In genomic region chr6:31141486-31141885, GRCm38 (mm10) we compare ENCODE assay signal across 19 mouse cellular contexts.
DNase-seq lines count a peak whose midpoint lies in the region; ATAC-seq and TF ChIP-seq lines count a peak whose summit lies in the region.
"Had no signal": no experiment of that assay in that cellular context is flagged by ENCODE, and none has a peak within 500 bp of the region (broad histone marks: within the 10 kb centered on the region; RNA-seq: fewer than 3 reads in every experiment).

No protein-coding gene starts in this region.

- TF ChIP-seq CTCF in gastrocnemius, adult 2 months (IDR thresholded peaks at IDR 0.05): no peak
- no peak for TF ChIP-seq CTCF in lung, adult 2 months (IDR thresholded peaks at IDR 0.05; ENCODE audit: insufficient read depth, low read length)

- no peaks in the 10 kb centered on the region for H3K9me3 ChIP-seq in midbrain, embryonic 11.5 days (ENCODE audit: control insufficient read depth, low read length)
- H3K9me3 ChIP-seq: forebrain, embryonic 13.5 days; hindbrain, embryonic 15.5 days; limb, embryonic 13.5 days had no signal

- 38% methylated on average over 6 of the region's 6 CpGs for WGBS in lung, adult 2 months
- 87% methylated on average over 6 of the region's 6 CpGs for WGBS in midbrain, embryonic 11.5 days

- peaks cover 19% of the 10 kb centered on the region for H3K4me1 ChIP-seq in lung, adult 2 months (ENCODE audit: control insufficient read depth, insufficient read depth, low read length)
- H3K4me1 ChIP-seq in midbrain, embryonic 11.5 days (ENCODE audit: control insufficient read depth, insufficient read depth, low read length): no peaks in the 10 kb centered on the region
- H3K4me1 ChIP-seq: hindbrain, embryonic 15.5 days had no signal

- no peak overlapping the region for H3K4me2 ChIP-seq in midbrain, embryonic 11.5 days
- H3K4me2 ChIP-seq: forebrain, embryonic 13.5 days; hindbrain, embryonic 15.5 days; limb, embryonic 13.5 days had no signal

- DNase-seq in gastrocnemius, adult 2 months: peak; percentile 68
- no peak for DNase-seq in gastrocnemius, postnatal 10 days
- DNase-seq in kidney, adult 9 months: peak; percentile 50
- DNase-seq in kidney, postnatal 14 days: no peak
- DNase-seq in lung, postnatal 14 days: peak; percentile 17
- DNase-seq in lung, adult 2 months: no peak
- peak; percentile 50 for DNase-seq in lung, postnatal 36 days
- DNase-seq in midbrain, embryonic 11.5 days (ENCODE audit: low spot score, missing footprints): no peak
- DNase-seq: adrenal gland, adult 8-10 months; cerebellum, adult 9-10 months; midbrain, embryonic 14.5 days; thymus, postnatal 4 days had no signal

- no peak for TF ChIP-seq POLR2A in lung, adult 2 months (IDR thresholded peaks at IDR 0.05; ENCODE audit: borderline replicate concordance, extremely low read depth, low read depth, low read length)

- H3K27ac ChIP-seq in gastrocnemius, adult 2 months: peak overlapping the region; percentile 69
- H3K27ac ChIP-seq in midbrain, embryonic 11.5 days (ENCODE audit: low read depth, low read length): no peak overlapping the region
- H3K27ac ChIP-seq: forebrain, embryonic 13.5 days; hindbrain, embryonic 15.5 days; limb, embryonic 13.5 days; liver, embryonic 14.5 days; macrophage had no signal

- intact Hi-C loops in gastrocnemius, adult 2 months (cut with DNase I): no loop called here

- H3K27me3 ChIP-seq in midbrain, embryonic 11.5 days (ENCODE audit: control insufficient read depth, insufficient read depth, low read length): no peaks in the 10 kb centered on the region
- H3K27me3 ChIP-seq: forebrain, embryonic 13.5 days; hindbrain, embryonic 15.5 days; limb, embryonic 13.5 days; Patski had no signal

- no peaks in the 10 kb centered on the region for H3K36me3 ChIP-seq in midbrain, embryonic 11.5 days (ENCODE audit: control insufficient read depth, insufficient read depth, low read length)
- H3K36me3 ChIP-seq: hindbrain, embryonic 15.5 days; limb, embryonic 13.5 days had no signal

- H3K9ac ChIP-seq in midbrain, embryonic 11.5 days (ENCODE audit: low read length): no peak overlapping the region
- H3K9ac ChIP-seq: forebrain, embryonic 13.5 days; hindbrain, embryonic 15.5 days; limb, embryonic 13.5 days; liver, embryonic 14.5 days had no signal

- no peak overlapping the region for H3K4me3 ChIP-seq in gastrocnemius, adult 2 months
- no peak overlapping the region for H3K4me3 ChIP-seq in lung, adult 2 months (replicated peaks; ENCODE audit: extremely low read depth, low read depth, low read length)
- H3K4me3 ChIP-seq in midbrain, embryonic 11.5 days (ENCODE audit: low read depth, low read length): no peak overlapping the region
- H3K4me3 ChIP-seq: forebrain, embryonic 13.5 days; hindbrain, embryonic 15.5 days; limb, embryonic 13.5 days had no signal

- ATAC-seq in midbrain, embryonic 11.5 days (ENCODE audit: low FRiP score): no peak
- ATAC-seq: forebrain, embryonic 13.5 days; intestine, embryonic 16.5 days; Patski had no signal

Comparison
In these comparisons a context has a peak if more than half of its experiments do, and no peak if none do; other contexts are left out.
1. DNase-seq: peak in gastrocnemius, adult 2 months (single experiment), kidney, adult 9 months (single experiment), lung, postnatal 14 days (single experiment) and lung, postnatal 36 days (single experiment); none in gastrocnemius, postnatal 10 days (single experiment), kidney, postnatal 14 days (single experiment), lung, adult 2 months (single experiment) and midbrain, embryonic 11.5 days (single experiment).